Mouse (Mus musculus): ENCODE data around the gene Chst11. TPM values are rescaled to one million over a fixed set of nuclear protein-coding genes. Genes with fewer than 3 reads are reported as not detected.

Gene Chst11
- total and polyA plus RNA-seq, 3 experiments = 3.1 to 10.6 TPM; not detected in 1

GRCm38 (mm10) chr10:83112345-83112744 lies 127.0 kb downstream of the Chst11 start:
- no peak for DNase-seq (ENCODE audit: low read depth, low spot score)
- H3K79me2 ChIP-seq (ENCODE audit: control insufficient read depth, insufficient read depth, low read length, poor library complexity) = no peaks in the 10 kb centered on the region
- TF ChIP-seq MYB (IDR thresholded peaks at IDR 0.05; ENCODE audit: low read depth, low read length) (no peak), ETS1 (IDR thresholded peaks at IDR 0.05; ENCODE audit: low read depth, low read length) (no peak), ELF1 (IDR thresholded peaks at IDR 0.05; ENCODE audit: low read depth, low read length) (no peak)
- H3K9ac ChIP-seq (ENCODE audit: control insufficient read depth, low read depth, low read length, poor library complexity, severe bottlenecking) = no peak overlapping the region
- no peaks in the 10 kb centered on the region for H3K36me3 ChIP-seq (ENCODE audit: control insufficient read depth in 1 of 2, insufficient read depth in 2 of 2, low read length in 2 of 2)
- H3K9me3 ChIP-seq (replicated peaks; ENCODE audit: insufficient read depth, low read length) = no peaks in the 10 kb centered on the region
- H3K4me1 ChIP-seq (ENCODE audit: control insufficient read depth in 1 of 2, insufficient read depth in 2 of 2, low read length in 2 of 2) = no peaks in the 10 kb centered on the region
- H3K4me3 ChIP-seq (ENCODE audit: control insufficient read depth in 1 of 2, insufficient read depth in 1 of 2, low read depth in 2 of 2, low read length in 2 of 2) = no peak overlapping the region
- H3K27me3 ChIP-seq (ENCODE audit: control insufficient read depth in 1 of 2, insufficient read depth in 2 of 2, low read length in 2 of 2) = no peaks in the 10 kb centered on the region
- no peak overlapping the region for H3K27ac ChIP-seq (ENCODE audit: control insufficient read depth, low read depth, low read length)

DNA sequence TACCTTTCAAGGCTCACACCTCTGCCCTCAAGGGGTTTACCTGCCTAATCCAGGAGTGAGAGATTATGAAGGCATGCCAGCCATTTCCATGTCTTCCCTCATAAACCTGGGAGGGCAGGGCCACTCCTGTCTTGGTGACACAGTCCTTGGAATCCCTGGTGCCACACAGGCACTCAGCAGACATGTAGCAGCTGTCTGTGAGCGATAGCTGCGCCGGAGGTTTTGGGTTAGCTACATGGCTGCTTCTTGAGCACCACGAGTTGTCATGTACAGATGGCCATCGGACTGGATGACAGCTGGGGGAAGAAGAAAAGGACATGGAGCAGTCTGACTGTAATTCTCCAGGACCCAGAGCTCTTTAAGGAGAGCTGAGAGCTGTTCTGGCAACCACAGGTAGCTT lies 129.3 kb downstream of the Chst11 start:
- Histone ChIP-seq H3K27ac (ENCODE audit: control insufficient read depth, low read depth, low read length) (no peak overlapping the region), H3K4me3 (ENCODE audit: control insufficient read depth in 1 of 2, insufficient read depth in 1 of 2, low read depth in 2 of 2, low read length in 2 of 2) (no peak overlapping the region), H3K27me3 (ENCODE audit: control insufficient read depth in 1 of 2, insufficient read depth in 2 of 2, low read length in 2 of 2) (no peaks in the 10 kb centered on the region), H3K79me2 (ENCODE audit: control insufficient read depth, insufficient read depth, low read length, poor library complexity) (no peaks in the 10 kb centered on the region), H3K9me3 (replicated peaks; ENCODE audit: insufficient read depth, low read length) (no peaks in the 10 kb centered on the region), H3K36me3 (ENCODE audit: control insufficient read depth in 1 of 2, insufficient read depth in 2 of 2, low read length in 2 of 2) (no peaks in the 10 kb centered on the region), H3K4me1 (ENCODE audit: control insufficient read depth in 1 of 2, insufficient read depth in 2 of 2, low read length in 2 of 2) (no peaks in the 10 kb centered on the region), H3K9ac (ENCODE audit: control insufficient read depth, low read depth, low read length, poor library complexity, severe bottlenecking) (no peak overlapping the region)
- no peak for DNase-seq (ENCODE audit: low read depth, low spot score)
- no peak for TF ChIP-seq MYC (IDR thresholded peaks at IDR 0.05; ENCODE audit: low read depth, low read length)
- TF ChIP-seq USF2 (IDR thresholded peaks at IDR 0.05; ENCODE audit: borderline replicate concordance in 1 of 2, insufficient read depth in 1 of 2, low read depth in 1 of 2, low read length in 2 of 2) = no peak
- no peak for TF ChIP-seq ZMIZ1 (IDR thresholded peaks at IDR 0.05; ENCODE audit: low read depth, low read length)
- TF ChIP-seq NRF1 (IDR thresholded peaks at IDR 0.05; ENCODE audit: insufficient read depth, low read depth, low read length, poor library complexity, severe bottlenecking) = no peak
- TF ChIP-seq TCF12 (IDR thresholded peaks at IDR 0.05; ENCODE audit: low read depth, low read length) = no peak
- TF ChIP-seq NELFE (IDR thresholded peaks at IDR 0.05; ENCODE audit: low read depth, low read length) = no peak

DNA sequence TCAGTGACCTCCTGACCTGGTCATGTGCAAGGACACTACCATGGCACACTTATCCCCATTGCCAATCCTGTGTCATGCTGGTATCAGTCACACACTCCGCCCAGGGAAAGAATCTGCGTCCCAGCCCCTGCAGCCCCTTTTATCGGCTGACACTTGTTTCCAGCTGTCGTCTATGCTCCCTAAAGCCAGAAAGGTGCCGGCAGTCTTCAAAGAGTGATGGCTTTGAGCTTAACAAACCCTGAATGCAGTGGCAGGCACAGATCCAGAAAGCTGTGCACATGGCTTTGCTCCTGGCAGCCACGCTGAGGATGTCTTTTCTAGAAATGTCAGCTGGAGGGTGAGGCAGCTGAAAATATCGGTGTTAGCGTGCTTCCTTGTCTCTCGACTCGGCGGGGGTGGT lies 131.6 kb downstream of the Chst11 start:
- Histone ChIP-seq H3K79me2 (ENCODE audit: control insufficient read depth, insufficient read depth, low read length, poor library complexity) (no peaks in the 10 kb centered on the region), H3K27me3 (ENCODE audit: control insufficient read depth in 1 of 2, insufficient read depth in 2 of 2, low read length in 2 of 2) (no peaks in the 10 kb centered on the region), H3K9ac (ENCODE audit: control insufficient read depth, low read depth, low read length, poor library complexity, severe bottlenecking) (no peak overlapping the region), H3K27ac (ENCODE audit: control insufficient read depth, low read depth, low read length) (no peak overlapping the region), H3K9me3 (replicated peaks; ENCODE audit: insufficient read depth, low read length) (no peaks in the 10 kb centered on the region), H3K36me3 (ENCODE audit: control insufficient read depth in 1 of 2, insufficient read depth in 2 of 2, low read length in 2 of 2) (no peaks in the 10 kb centered on the region), H3K4me1 (ENCODE audit: control insufficient read depth in 1 of 2, insufficient read depth in 2 of 2, low read length in 2 of 2) (no peaks in the 10 kb centered on the region), H3K4me3 (ENCODE audit: control insufficient read depth in 1 of 2, insufficient read depth in 1 of 2, low read depth in 2 of 2, low read length in 2 of 2) (no peak overlapping the region)
- TF ChIP-seq CHD1 (IDR thresholded peaks at IDR 0.05; ENCODE audit: low read depth, low read length) = no peak
- TF ChIP-seq TBP (IDR thresholded peaks at IDR 0.05; ENCODE audit: low read depth, low read length) = no peak
- TF ChIP-seq MEF2A (IDR thresholded peaks at IDR 0.05; ENCODE audit: extremely low read depth, insufficient replicate concordance, low read depth, low read length, poor library complexity, severe bottlenecking) = no peak
- no peak for TF ChIP-seq MAX (IDR thresholded peaks at IDR 0.05; ENCODE audit: low read length)
- TF ChIP-seq ELF1 (IDR thresholded peaks at IDR 0.05; ENCODE audit: low read depth, low read length) = no peak
- no peak for TF ChIP-seq NRF1 (IDR thresholded peaks at IDR 0.05; ENCODE audit: insufficient read depth, low read depth, low read length, poor library complexity, severe bottlenecking)
- no peak for TF ChIP-seq CHD2 (IDR thresholded peaks at IDR 0.05; ENCODE audit: low read length)
- no peak for DNase-seq (ENCODE audit: low read depth, low spot score)
